Comparison of ENCODE assay signal across 16 mouse cellular contexts in the genomic region with DNA sequence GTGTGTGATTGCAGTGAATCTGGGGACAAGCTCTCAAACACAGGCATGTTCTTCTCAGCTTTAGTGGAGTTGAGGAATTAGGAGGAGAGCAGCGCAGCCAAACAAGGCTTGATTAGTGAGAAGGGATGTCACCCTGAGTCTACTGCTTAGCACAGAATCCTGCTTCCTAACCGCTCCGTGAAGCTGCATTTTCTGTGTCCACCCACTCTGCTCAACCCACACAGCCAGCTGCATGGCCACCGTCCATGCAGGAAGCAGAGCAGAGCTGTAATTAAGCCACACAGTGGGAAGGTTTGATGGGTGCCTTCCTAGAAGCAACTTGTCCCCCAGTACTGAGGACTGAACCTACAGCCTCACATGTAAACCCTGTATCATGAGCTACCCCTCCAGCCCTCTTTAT.
DNase-seq lines count a peak whose midpoint lies in the region; ATAC-seq lines count a peak whose summit lies in the region.
"Had no signal": no experiment of that assay in that cellular context is flagged by ENCODE, and none has a peak within 500 bp of the region (broad histone marks: within the 10 kb centered on the region; RNA-seq: fewer than 3 reads in every experiment).

No protein-coding gene starts in this region.

- no peak overlapping the region; the same call in 1 of the 2 replicates for H3K9ac ChIP-seq in limb, embryonic 13.5 days
- H3K9ac ChIP-seq: embryonic facial prominence, embryonic 15.5 days; heart, embryonic 15.5 days; liver, embryonic 13.5 days; lung, embryonic 15.5 days; midbrain, embryonic 12.5 days had no signal

- intact Hi-C loops in heart, postnatal 10 days (cut with DNase I) = no loop called here

- peaks cover 39% of the 10 kb centered on the region for H3K4me1 ChIP-seq in limb, embryonic 13.5 days
- H3K4me1 ChIP-seq: heart, embryonic 15.5 days had no signal

- no peaks in the 10 kb centered on the region for H3K27me3 ChIP-seq in limb, embryonic 13.5 days
- H3K27me3 ChIP-seq: embryonic facial prominence, embryonic 15.5 days; heart, embryonic 15.5 days; liver, embryonic 13.5 days; lung, embryonic 15.5 days had no signal

- H3K36me3 ChIP-seq in limb, embryonic 13.5 days = no peaks in the 10 kb centered on the region
- H3K36me3 ChIP-seq: embryonic facial prominence, embryonic 15.5 days; forebrain, embryonic 10.5 days; hindbrain, embryonic 10.5 days; liver, embryonic 13.5 days; lung, embryonic 15.5 days; midbrain, embryonic 12.5 days had no signal

- DNase-seq in frontal cortex, adult 2 months (ENCODE audit: extremely low spot score in 1 of 2, low spot score in 1 of 2) = peak; percentile 13 to 71
- no peak for DNase-seq in frontal cortex, postnatal 14 days (ENCODE audit: low spot score in 2 of 2)
- DNase-seq in Muller cell, postnatal 12 days (ENCODE audit: inconsistent ontology term) = peak; percentile 43
- DNase-seq in left cerebral cortex, adult 8-10 months (ENCODE audit: low spot score in 2 of 2) = peak; percentile 12 to 57
- no peak for DNase-seq in heart, postnatal 10 days
- no peak for DNase-seq in kidney, adult 11 months

- peak overlapping the region; percentile 44; the same call in 1 of the 2 replicates for H3K27ac ChIP-seq in limb, embryonic 13.5 days
- H3K27ac ChIP-seq: embryonic facial prominence, embryonic 15.5 days; forebrain, embryonic 10.5 days; heart, embryonic 15.5 days; hindbrain, embryonic 10.5 days; liver, embryonic 13.5 days; lung, embryonic 15.5 days; macrophage; midbrain, embryonic 12.5 days had no signal

- WGBS in limb, embryonic 13.5 days = 77% methylated on average over 4 of the region's 4 CpGs

- no peak overlapping the region for H3K4me3 ChIP-seq in limb, embryonic 13.5 days
- H3K4me3 ChIP-seq: embryonic facial prominence, embryonic 15.5 days; forebrain, embryonic 10.5 days; heart, embryonic 15.5 days; hindbrain, embryonic 10.5 days; liver, embryonic 13.5 days; lung, embryonic 15.5 days; midbrain, embryonic 12.5 days; myocyte had no signal

- peak overlapping the region; percentile 27 for H3K4me2 ChIP-seq in limb, embryonic 13.5 days (replicated peaks)
- H3K4me2 ChIP-seq: embryonic facial prominence, embryonic 15.5 days; heart, embryonic 15.5 days; liver, embryonic 13.5 days; lung, embryonic 15.5 days; midbrain, embryonic 12.5 days had no signal

- ATAC-seq in limb, embryonic 13.5 days (ENCODE audit: low FRiP score, low read depth) = no peak

- H3K9me3 ChIP-seq in limb, embryonic 13.5 days = no peaks in the 10 kb centered on the region
- H3K9me3 ChIP-seq: embryonic facial prominence, embryonic 15.5 days; forebrain, embryonic 10.5 days; heart, embryonic 15.5 days; hindbrain, embryonic 10.5 days; liver, embryonic 13.5 days; lung, embryonic 15.5 days; midbrain, embryonic 12.5 days had no signal

Comparison
In these comparisons a context has a peak if more than half of its experiments do, and no peak if none do; other contexts are left out.
1. DNase-seq: peak in frontal cortex, adult 2 months (2 of 2), Muller cell, postnatal 12 days (single experiment) and left cerebral cortex, adult 8-10 months (2 of 2); none in frontal cortex, postnatal 14 days (0 of 2), heart, postnatal 10 days (0 of 2) and kidney, adult 11 months (single experiment).